In the genomic region with DNA sequence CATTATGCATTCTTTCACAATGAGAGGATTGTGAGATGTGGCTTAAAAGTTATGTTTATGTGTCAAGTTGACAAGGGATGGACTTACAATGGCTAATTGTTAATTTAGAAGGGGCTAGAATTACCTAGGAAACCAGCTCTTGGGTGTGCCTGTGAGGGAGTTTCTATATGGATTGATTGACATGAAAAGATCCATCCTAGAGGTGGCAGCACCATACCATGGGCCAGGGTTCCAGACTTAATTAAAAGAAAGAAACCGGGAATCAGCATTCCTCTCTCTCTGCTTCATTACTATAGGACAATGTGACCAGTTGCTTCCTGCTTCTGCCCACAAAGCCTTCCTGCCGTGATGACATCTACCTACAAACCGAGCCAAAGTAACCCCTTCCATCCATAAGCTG, we compare ENCODE assay signal across 18 mouse cellular contexts.
A peak's percentile ranks its signal among the peaks of the same experiment; 100 is the strongest.
DNase-seq lines count a peak whose midpoint lies in the region; ATAC-seq and TF ChIP-seq lines count a peak whose summit lies in the region.
"Had no signal": no experiment of that assay in that cellular context is flagged by ENCODE, and none has a peak within 500 bp of the region (broad histone marks: within the 10 kb centered on the region; RNA-seq: fewer than 3 reads in every experiment).

No protein-coding gene starts in this region.

- peak; percentile 43 for TF ChIP-seq CTCF in forebrain, postnatal 0 days (IDR thresholded peaks at IDR 0.05; ENCODE audit: low read depth)
- peak; percentile 70 for TF ChIP-seq CTCF in layer of hippocampus, adult 2 months (conservative IDR thresholded peaks at IDR 0.05)
- TF ChIP-seq CTCF in Patski (IDR thresholded peaks at IDR 0.05): peak; percentile 29

- H3K4me1 ChIP-seq in forebrain, postnatal 0 days (ENCODE audit: insufficient read depth): no peaks in the 10 kb centered on the region
- no peaks in the 10 kb centered on the region for H3K4me1 ChIP-seq in forebrain, embryonic 12.5 days
- H3K4me1 ChIP-seq: embryonic facial prominence, embryonic 15.5 days; forebrain, embryonic 10.5 days had no signal

- in situ Hi-C loops in Patski (cut with MboI; ENCODE audit: low pct_unique_long_range_greater_than_20kb): no loop called here

- POLR2A ChIA-PET in Patski (lab: Charles Lee): interaction anchor here (0.5 kb wide), 1 partner anchor 10 kb away, joined by 3 read pairs; no protein-coding TSS in a partner anchor

- 22% methylated on average over 3 of the region's 3 CpGs for WGBS in forebrain, postnatal 0 days
- WGBS in forebrain, embryonic 12.5 days: 29% methylated on average over 3 of the region's 3 CpGs

- no peaks in the 10 kb centered on the region for H3K9me3 ChIP-seq in forebrain, postnatal 0 days (ENCODE audit: low read length)
- no peaks in the 10 kb centered on the region for H3K9me3 ChIP-seq in forebrain, embryonic 12.5 days
- H3K9me3 ChIP-seq: embryonic facial prominence, embryonic 15.5 days; forebrain, embryonic 10.5 days had no signal

- CTCF ChIA-PET in Patski (lab: Charles Lee): no interaction called here

- H3K4me3 ChIP-seq in forebrain, postnatal 0 days (ENCODE audit: low read depth, low read length): no peak overlapping the region
- no peak overlapping the region for H3K4me3 ChIP-seq in forebrain, embryonic 12.5 days (replicated peaks)
- no peak overlapping the region for H3K4me3 ChIP-seq in layer of hippocampus, adult 2 months
- H3K4me3 ChIP-seq: embryonic facial prominence, embryonic 15.5 days; forebrain, embryonic 10.5 days had no signal

- H3K4me2 ChIP-seq in forebrain, postnatal 0 days (ENCODE audit: low read depth): no peak overlapping the region
- H3K4me2 ChIP-seq in forebrain, embryonic 12.5 days: no peak overlapping the region
- H3K4me2 ChIP-seq: embryonic facial prominence, embryonic 15.5 days; midbrain, embryonic 11.5 days had no signal

- no peak overlapping the region for H3K27ac ChIP-seq in forebrain, postnatal 0 days (ENCODE audit: low read depth, low read length)
- no peak overlapping the region for H3K27ac ChIP-seq in forebrain, embryonic 12.5 days
- no peak overlapping the region for H3K27ac ChIP-seq in layer of hippocampus, adult 2 months
- H3K27ac ChIP-seq: embryonic facial prominence, embryonic 15.5 days; forebrain, embryonic 10.5 days; macrophage had no signal

- ATAC-seq in forebrain, postnatal 0 days: no peak
- no peak for ATAC-seq in forebrain, embryonic 12.5 days (ENCODE audit: low FRiP score)
- no peak for ATAC-seq in Patski
- ATAC-seq: CD4-positive, CD25-positive, alpha-beta regulatory T cell, adult 4 months had no signal

- no peak overlapping the region for H3K9ac ChIP-seq in forebrain, postnatal 0 days
- H3K9ac ChIP-seq in forebrain, embryonic 12.5 days: no peak overlapping the region
- H3K9ac ChIP-seq: embryonic facial prominence, embryonic 15.5 days had no signal

- DNase-seq in adrenal gland, adult 2 months: peak; percentile 7
- no peak for DNase-seq in adrenal gland, postnatal 10 days
- DNase-seq in forebrain, postnatal 0 days: no peak
- DNase-seq in layer of hippocampus, adult 2 months (ENCODE audit: low spot score in 2 of 2): no peak
- DNase-seq in layer of hippocampus, postnatal 10 days (ENCODE audit: low spot score in 2 of 2): no peak
- DNase-seq in Patski (ENCODE audit: low read depth, low spot score): no peak
- DNase-seq in yolk sac, embryonic 10.5 days (ENCODE audit: low spot score): no peak
- DNase-seq: adrenal gland, postnatal 14 days; heart, postnatal 4 days; kidney, postnatal 14 days; right cerebral cortex, adult 18-20 months; thymus, adult 18-20 months had no signal

- H3K27me3 ChIP-seq in forebrain, postnatal 0 days (ENCODE audit: insufficient read depth, low read length): no peaks in the 10 kb centered on the region
- H3K27me3 ChIP-seq in forebrain, embryonic 12.5 days: no peaks in the 10 kb centered on the region
- no peaks in the 10 kb centered on the region for H3K27me3 ChIP-seq in Patski
- H3K27me3 ChIP-seq: embryonic facial prominence, embryonic 15.5 days had no signal

- no peaks in the 10 kb centered on the region for H3K36me3 ChIP-seq in forebrain, postnatal 0 days (ENCODE audit: insufficient read depth)
- H3K36me3 ChIP-seq in forebrain, embryonic 12.5 days (replicated peaks): no peaks in the 10 kb centered on the region
- H3K36me3 ChIP-seq: embryonic facial prominence, embryonic 15.5 days; forebrain, embryonic 10.5 days had no signal
